Mouse (Mus musculus) lung, embryonic 14.5 days (tissue): Measurements from ENCODE around the gene Zfp184. TPM values are rescaled to one million over a fixed set of nuclear protein-coding genes. Genes with fewer than 3 reads are reported as not detected.

Source experiments
- ATAC-seq: fragments of 200-750 bp; cut with Nextera tagmentation; 2 replicates; pipeline ENCODE4 v1.8.0; 2017; ENCODE audit warnings: mild to moderate bottlenecking, moderate TSS enrichment, moderate library complexity; ENCODE audit not compliant: insufficient read depth
- DNase-seq: peaks from one replicate; pipeline ENCODE4 v3.0.0-alpha.2; 2015
- H3K27ac ChIP-seq: fragments of 300-500 bp; sonication (generic); 2 replicates; pipeline ENCODE4 v1.5.1; 2014; ENCODE audit warnings: low read depth, mild to moderate bottlenecking, moderate library complexity
- H3K27me3 ChIP-seq: fragments of 300-500 bp; sonication (generic); 2 replicates; pipeline ENCODE4 v1.6.1; 2014; ENCODE audit warnings: low read length, control low read depth; ENCODE audit not compliant: insufficient read depth
- H3K36me3 ChIP-seq: fragments of 300-500 bp; sonication (generic); 2 replicates; pipeline ENCODE4 v1.6.1; 2014; ENCODE audit warnings: control low read depth; ENCODE audit not compliant: insufficient read depth
- H3K4me1 ChIP-seq: fragments of 300-500 bp; sonication (generic); 2 replicates; pipeline ENCODE4 v1.6.1; 2014; ENCODE audit warnings: antibody characterized with exemption, control low read depth; ENCODE audit not compliant: insufficient read depth
- H3K4me2 ChIP-seq: fragments of 300-500 bp; sonication (generic); 2 replicates; pipeline ENCODE4 v1.6.1; 2014; ENCODE audit warnings: mild to moderate bottlenecking
- H3K4me3 ChIP-seq: fragments of 300-500 bp; sonication (generic); 2 replicates; pipeline ENCODE4 v1.5.1; 2014; ENCODE audit warnings: low read depth, low read length
- H3K9ac ChIP-seq: fragments of 300-500 bp; sonication (generic); 2 replicates; pipeline ENCODE4 v1.6.1; 2014
- H3K9me3 ChIP-seq: fragments of 300-500 bp; sonication (generic); 2 replicates; pipeline ENCODE4 v1.6.1; 2016; ENCODE audit warnings: low read depth, low read length, control low read depth
- CTCF ChIP-seq: IDR thresholded peaks from 2 replicates; pipeline ENCODE4 v1.5.1; 2016; ENCODE audit warnings: antibody characterized with exemption, low read depth
- WGBS: fragments of 180-500 bp; shearing (Covaris S2); extraction: QIAGEN DNeasy Blood & Tissue Kit; methylation state at CpG from one replicate; pipeline ENCODE4 v1.1.7; 2014; 5-methylcytosine and 5-hydroxymethylcytosine counted together
- polyA plus RNA-seq: library from polyadenylated mRNA; unstranded; fragments of >200 nt; fragmentation: Nextera tagmentation; extraction: Ambion mirVana; gene quantifications from 2 replicates; pipeline ENCODE4 v1.2.1, GENCODE M21; 2014

Zfp184 gene
- polyA plus RNA-seq, 1 experiment from 2014 or later: 16.0 TPM

GRCm38 (mm10) chr13:21969269-21969668 lies 24.4 kb downstream of the Zfp184 start:
- Histone ChIP-seq H3K27ac (no peak overlapping the region), H3K4me2 (no peak overlapping the region), H3K27me3 (no peaks in the 10 kb centered on the region), H3K9ac (no peak overlapping the region), H3K36me3 (no peaks in the 10 kb centered on the region), H3K4me1 (no peaks in the 10 kb centered on the region), H3K9me3 (no peaks in the 10 kb centered on the region), H3K4me3 (no peak overlapping the region)
- 59% methylated on average over 1 of the region's 1 CpGs for WGBS
- no peak for TF ChIP-seq CTCF
- ATAC-seq: no peak
- DNase-seq: no peak

- Histone ChIP-seq H3K36me3 (no peaks in the 10 kb centered on the region), H3K27ac (no peak overlapping the region)
Measured at GRCm38 (mm10) chr13:21969816-21970215, 24.9 kb downstream of the Zfp184 start.

GRCm38 (mm10) chr13:21971641-21972040 lies 26.7 kb downstream of the Zfp184 start:
- no peak overlapping the region for H3K9ac ChIP-seq
- no peaks in the 10 kb centered on the region for H3K36me3 ChIP-seq
- 42% methylated on average over 3 of the region's 3 CpGs for WGBS
- no peaks in the 10 kb centered on the region for H3K27me3 ChIP-seq
- no peaks in the 10 kb centered on the region for H3K4me1 ChIP-seq
- H3K4me2 ChIP-seq: no peak overlapping the region
- ATAC-seq (no peak), DNase-seq (peak; percentile 23)
- H3K27ac ChIP-seq: no peak overlapping the region
- no peaks in the 10 kb centered on the region for H3K9me3 ChIP-seq
- TF ChIP-seq CTCF: no peak
- no peak overlapping the region for H3K4me3 ChIP-seq

More at GRCm38 (mm10) chr13:21969816-21970215, 24.9 kb downstream of the Zfp184 start:
- WGBS: 18% methylated on average over 2 of the region's 2 CpGs
- H3K9ac ChIP-seq: no peak overlapping the region
- no peaks in the 10 kb centered on the region for H3K27me3 ChIP-seq
- no peak overlapping the region for H3K4me2 ChIP-seq
- DNase-seq: peak; percentile 56
- no peaks in the 10 kb centered on the region for H3K9me3 ChIP-seq
- TF ChIP-seq CTCF: no peak
- no peak for ATAC-seq
- no peak overlapping the region for H3K4me3 ChIP-seq
- no peaks in the 10 kb centered on the region for H3K4me1 ChIP-seq

GRCm38 (mm10) chr13:21974221-21974725 lies 29.4 kb downstream of the Zfp184 start:
- peak; percentile 94 for DNase-seq
- Histone ChIP-seq H3K4me1 (no peaks in the 10 kb centered on the region), H3K4me2 (peak overlapping the region; percentile 54), H3K9ac (peak overlapping the region; percentile 72), H3K36me3 (no peaks in the 10 kb centered on the region), H3K27me3 (0 out of 2 replicates have a peak, but pooled peaks cover 2% of the 10 kb centered on the region), H3K27ac (peak overlapping the region; percentile 95), H3K4me3 (peak overlapping the region; percentile 55), H3K9me3 (no peaks in the 10 kb centered on the region)
- ATAC-seq: peak; percentile 85
- peak; percentile 90 for TF ChIP-seq CTCF
- WGBS: under 1% methylated on average over 23 of the region's 23 CpGs

- Histone ChIP-seq H3K4me1 (no peaks in the 10 kb centered on the region), H3K27me3 (peaks cover 3% of the 10 kb centered on the region; the same call in 1 of the 2 replicates), H3K9me3 (no peaks in the 10 kb centered on the region), H3K4me2 (peak overlapping the region; percentile 54), H3K9ac (peak overlapping the region; percentile 72), H3K27ac (peak overlapping the region; percentile 95), H3K4me3 (peak overlapping the region; percentile 55), H3K36me3 (no peaks in the 10 kb centered on the region)
- WGBS: 4% methylated on average over 20 of the region's 20 CpGs
- ATAC-seq (peak; percentile 97), DNase-seq (peak; percentile 95)
- 0 out of 2 replicates have a peak, but pooled peaks have one; percentile 12 for TF ChIP-seq CTCF
Measured at GRCm38 (mm10) chr13:21974726-21975473, 30.0 kb downstream of the Zfp184 start.

- Histone ChIP-seq H3K9me3 (no peaks in the 10 kb centered on the region), H3K4me3 (peak within 1 kb of the TSS; percentile 61), H3K9ac (peak within 1 kb of the TSS; percentile 73), H3K4me1 (no peaks in the 10 kb centered on the region; the same call in 1 of the 2 replicates), H3K27ac (no peak within 1 kb of the TSS; the same call in 1 of the 2 replicates), H3K4me2 (peak within 1 kb of the TSS; percentile 92), H3K36me3 (no peaks in the 10 kb centered on the region), H3K27me3 (peaks cover 29% of the 10 kb centered on the region)
- 1% methylated on average over 58 of the region's 58 CpGs for WGBS
- peak; percentile 80 for DNase-seq
- peak; percentile 88 for ATAC-seq
- TF ChIP-seq CTCF: no peak
Measured at GRCm38 (mm10) chr13:21980981-21981802, 36.3 kb downstream of the Zfp184 start, which contains the start of gene Pom121l2. TSS of gene Pom121l2 (plus strand) at chr13:21981194.
